Mouse (Mus musculus): Measurements from ENCODE around the gene Akna. TPM values are rescaled to one million over a fixed set of nuclear protein-coding genes. Genes with fewer than 3 reads are reported as not detected.

Akna gene
- polyA plus RNA-seq, 2 experiments = 2.2 to 2.4 TPM

GRCm38 (mm10) chr4:63397981-63398537 lies 5.1 kb downstream of the Akna start:
- ATAC-seq (ENCODE audit: insufficient read depth) (no peak), DNase-seq (ENCODE audit: low read depth in 3 of 3, low spot score in 3 of 3) (no peak)
- WGBS (ENCODE audit: insufficient replicate concordance) = 81% methylated on average over 10 of the region's 10 CpGs
- no peak overlapping the region for H3K27ac ChIP-seq
- TF ChIP-seq CTCF (IDR thresholded peaks at IDR 0.05; ENCODE audit: low read depth) (no peak), EP300 (IDR thresholded peaks at IDR 0.05; ENCODE audit: low read depth) (no peak)
- no peaks in the 10 kb centered on the region for H3K9me3 ChIP-seq (ENCODE audit: control insufficient read depth, low read length)
- H3K9ac ChIP-seq (replicated peaks) = no peak overlapping the region
- H3K27me3 ChIP-seq (ENCODE audit: control insufficient read depth, insufficient read depth, low read length) = no peaks in the 10 kb centered on the region
- no peak overlapping the region for H3K4me3 ChIP-seq (ENCODE audit: insufficient read depth in 1 of 2, low read depth in 2 of 2, low read length in 2 of 2)
- H3K36me3 ChIP-seq (replicated peaks; ENCODE audit: control insufficient read depth, insufficient read depth, low read depth) = no peaks in the 10 kb centered on the region; the same call in 1 of the 2 replicates
- peaks cover 12 to 31% of the 10 kb centered on the region in 2 experiments; a peak in 3 of 4 replicates for H3K4me1 ChIP-seq (replicated peaks; ENCODE audit: control insufficient read depth in 2 of 2, insufficient read depth in 2 of 2, low read length in 1 of 2)
- H3K4me2 ChIP-seq (ENCODE audit: low read depth) = no peak overlapping the region

- ATAC-seq (ENCODE audit: insufficient read depth) = no peak
- TF ChIP-seq EP300 (IDR thresholded peaks at IDR 0.05; ENCODE audit: low read depth) (no peak), CTCF (IDR thresholded peaks at IDR 0.05; ENCODE audit: low read depth) (no peak)
- H3K36me3 ChIP-seq (replicated peaks; ENCODE audit: control insufficient read depth, insufficient read depth, low read depth) = no peaks in the 10 kb centered on the region; the same call in 1 of the 2 replicates
- DNase-seq (ENCODE audit: low read depth in 3 of 3, low spot score in 3 of 3) = no peak
- WGBS (ENCODE audit: insufficient replicate concordance) = 47% methylated on average over 6 of the region's 6 CpGs
- no peaks in the 10 kb centered on the region for H3K9me3 ChIP-seq (ENCODE audit: control insufficient read depth, low read length)
- H3K27ac ChIP-seq = no peak overlapping the region
- no peaks in the 10 kb centered on the region for H3K27me3 ChIP-seq (ENCODE audit: control insufficient read depth, insufficient read depth, low read length)
- H3K4me1 ChIP-seq (replicated peaks; ENCODE audit: control insufficient read depth in 2 of 2, insufficient read depth in 2 of 2, low read length in 1 of 2) = peaks cover 6 to 18% of the 10 kb centered on the region in 2 experiments; a peak in 3 of 4 replicates
- H3K4me2 ChIP-seq (ENCODE audit: low read depth) = no peak overlapping the region
- H3K9ac ChIP-seq (replicated peaks) = no peak overlapping the region
- H3K4me3 ChIP-seq (ENCODE audit: insufficient read depth in 1 of 2, low read depth in 2 of 2, low read length in 2 of 2) = no peak overlapping the region
Observed at GRCm38 (mm10) chr4:63391322-63391721, 11.8 kb downstream of the Akna start.

GRCm38 (mm10) chr4:63389887-63390528 lies 13.1 kb downstream of the Akna start:
- peak; percentile 59 for TF ChIP-seq EP300 (IDR thresholded peaks at IDR 0.05; ENCODE audit: low read depth)
- no peak for TF ChIP-seq CTCF (IDR thresholded peaks at IDR 0.05; ENCODE audit: low read depth)
- Histone ChIP-seq H3K9ac (replicated peaks) (no peak overlapping the region), H3K4me2 (ENCODE audit: low read depth) (no peak overlapping the region), H3K4me3 (ENCODE audit: insufficient read depth in 1 of 2, low read depth in 2 of 2, low read length in 2 of 2) (no peak overlapping the region), H3K36me3 (replicated peaks; ENCODE audit: control insufficient read depth, insufficient read depth, low read depth) (no peaks in the 10 kb centered on the region; the same call in 1 of the 2 replicates), H3K9me3 (ENCODE audit: control insufficient read depth, low read length) (no peaks in the 10 kb centered on the region), H3K27ac (no peak overlapping the region), H3K4me1 (replicated peaks; ENCODE audit: control insufficient read depth in 2 of 2, insufficient read depth in 2 of 2, low read length in 1 of 2) (peaks cover 6 to 23% of the 10 kb centered on the region in 2 experiments; a peak in 3 of 4 replicates), H3K27me3 (ENCODE audit: control insufficient read depth, insufficient read depth, low read length) (no peaks in the 10 kb centered on the region)
- no peak for DNase-seq (ENCODE audit: low read depth in 3 of 3, low spot score in 3 of 3)
- WGBS (ENCODE audit: insufficient replicate concordance) = 58% methylated on average over 11 of the region's 11 CpGs
- peak; percentile 50; the same call in 1 of the 2 replicates for ATAC-seq (ENCODE audit: insufficient read depth)

- peak; percentile 11; the same call in 1 of the 2 replicates for ATAC-seq (ENCODE audit: insufficient read depth)
- H3K9ac ChIP-seq (replicated peaks) = no peak overlapping the region; the same call in 1 of the 2 replicates
- no peaks in the 10 kb centered on the region; the same call in 1 of the 2 replicates for H3K36me3 ChIP-seq (replicated peaks; ENCODE audit: control insufficient read depth, insufficient read depth, low read depth)
- peaks cover 6 to 28% of the 10 kb centered on the region in 2 experiments; a peak in 3 of 4 replicates for H3K4me1 ChIP-seq (replicated peaks; ENCODE audit: control insufficient read depth in 2 of 2, insufficient read depth in 2 of 2, low read length in 1 of 2)
- no peaks in the 10 kb centered on the region for H3K9me3 ChIP-seq (ENCODE audit: control insufficient read depth, low read length)
- H3K27me3 ChIP-seq (ENCODE audit: control insufficient read depth, insufficient read depth, low read length) = no peaks in the 10 kb centered on the region
- WGBS (ENCODE audit: insufficient replicate concordance) = 43% methylated on average over 7 of the region's 8 CpGs
- no peak overlapping the region for H3K27ac ChIP-seq
- H3K4me3 ChIP-seq (ENCODE audit: insufficient read depth in 1 of 2, low read depth in 2 of 2, low read length in 2 of 2) = no peak overlapping the region
- H3K4me2 ChIP-seq (ENCODE audit: low read depth) = no peak overlapping the region
- TF ChIP-seq EP300 (IDR thresholded peaks at IDR 0.05; ENCODE audit: low read depth) = no peak
- no peak for DNase-seq (ENCODE audit: low read depth in 3 of 3, low spot score in 3 of 3)
Observed at GRCm38 (mm10) chr4:63389121-63389886, 13.8 kb downstream of the Akna start.

- H3K4me2 ChIP-seq (ENCODE audit: low read depth) = no peak overlapping the region
- H3K9me3 ChIP-seq (ENCODE audit: control insufficient read depth, low read length) = no peaks in the 10 kb centered on the region
- H3K36me3 ChIP-seq (replicated peaks; ENCODE audit: control insufficient read depth, insufficient read depth, low read depth) = no peaks in the 10 kb centered on the region
- H3K4me1 ChIP-seq (replicated peaks; ENCODE audit: control insufficient read depth in 2 of 2, insufficient read depth in 2 of 2, low read length in 1 of 2) = peaks cover 17 to 41% of the 10 kb centered on the region in 2 experiments
- no peak for ATAC-seq (ENCODE audit: insufficient read depth)
- TF ChIP-seq EP300 (IDR thresholded peaks at IDR 0.05; ENCODE audit: low read depth) = no peak
- no peaks in the 10 kb centered on the region for H3K27me3 ChIP-seq (ENCODE audit: control insufficient read depth, insufficient read depth, low read length)
- no peak overlapping the region for H3K27ac ChIP-seq
- WGBS (ENCODE audit: insufficient replicate concordance) = 90% methylated on average over 6 of the region's 6 CpGs
- no peak for DNase-seq (ENCODE audit: low read depth in 3 of 3, low spot score in 3 of 3)
- H3K9ac ChIP-seq (replicated peaks) = no peak overlapping the region
- no peak overlapping the region for H3K4me3 ChIP-seq (ENCODE audit: insufficient read depth in 1 of 2, low read depth in 2 of 2, low read length in 2 of 2)
Observed at GRCm38 (mm10) chr4:63388029-63388428, 15.1 kb downstream of the Akna start.
